Mouse (Mus musculus): Measurements from ENCODE around the gene Plekhb1. TPM values are rescaled to one million over a fixed set of nuclear protein-coding genes. Genes with fewer than 3 reads are reported as not detected.

The Plekhb1 gene
- total RNA-seq, 4 experiments from 2014 or later, result 2.9 to 3.7 (median 3.4) TPM

Other genes starting within 250 kb of the Plekhb1 start
- gene Ucp3, start 189.4 kb downstream of the Plekhb1 start, total RNA-seq (2022), result 10 to 100 TPM; 20.7 to 55.8 (median 48.5) TPM
- 100 to 1,000 TPM; 165 to 276 (median 226) TPM for gene Ucp2, start 169.1 kb downstream of the Plekhb1 start, total RNA-seq (2022)
- under 1 TPM in 1 of 4 experiments, not detected in 3; 0.50 TPM for gene Dnajb13, start 147.5 kb downstream of the Plekhb1 start, total RNA-seq (2022)
- 10 to 100 TPM; 14.3 to 19.9 (median 17.6) TPM for gene Coa4, start 125.3 kb downstream of the Plekhb1 start, total RNA-seq (2022)
- gene Rab6a, start 55.0 kb downstream of the Plekhb1 start, total RNA-seq (2022), result 10 to 100 TPM; 60.7 to 63.9 (median 62.5) TPM
- gene Mrpl48, start 54.1 kb downstream of the Plekhb1 start, total RNA-seq (2022), result 10 to 100 TPM; 69.4 to 78.5 (median 76.5) TPM
- gene Fam168a, start 44.2 kb upstream of the Plekhb1 start, total RNA-seq (2022), result 10 to 100 TPM; 32.7 to 35.7 (median 34.1) TPM
- gene Relt, start 201.0 kb upstream of the Plekhb1 start, total RNA-seq (2022), result 1 to 10 TPM; 3.8 to 4.1 (median 3.9) TPM

All from heart, adult 8-10 months (tissue).